Mouse (Mus musculus) hindbrain, embryonic 10.5 days (tissue): ENCODE results near the gene Ubash3b. TPM values are rescaled to one million over a fixed set of nuclear protein-coding genes. Genes with fewer than 3 reads are reported as not detected.

Experiments
- DNase-seq: peaks from one replicate; pipeline ENCODE4 v3.0.0-alpha.2; 2017; ENCODE audit warnings: low spot score
- H3K27ac ChIP-seq: fragments of 300-500 bp; sonication (generic); 2 replicates; pipeline ENCODE4 v1.5.1; 2016; ENCODE audit warnings: mild to moderate bottlenecking, moderate library complexity
- H3K27me3 ChIP-seq: fragments of 300-500 bp; sonication (generic); 2 replicates; pipeline ENCODE4 v1.6.1; 2016; ENCODE audit warnings: mild to moderate bottlenecking; ENCODE audit not compliant: poor library complexity, insufficient read depth, severe bottlenecking
- H3K36me3 ChIP-seq: fragments of 300-500 bp; sonication (generic); 2 replicates; pipeline ENCODE4 v1.6.1; 2016; ENCODE audit warnings: mild to moderate bottlenecking, moderate library complexity
- H3K4me1 ChIP-seq: fragments of 300-500 bp; sonication (generic); replicated peaks from 2 replicates; pipeline ENCODE4 v1.6.1; 2016; ENCODE audit warnings: mild to moderate bottlenecking
- H3K4me3 ChIP-seq: fragments of 300-500 bp; sonication (generic); 2 replicates; pipeline ENCODE4 v1.5.1; 2016; ENCODE audit warnings: mild to moderate bottlenecking, moderate library complexity
- H3K9me3 ChIP-seq: fragments of 300-500 bp; sonication (generic); 2 replicates; pipeline ENCODE4 v1.6.1; 2016; ENCODE audit warnings: mild to moderate bottlenecking, moderate library complexity
- WGBS: fragments of 180-500 bp; shearing (Covaris S2); methylation state at CpG from one replicate; pipeline ENCODE4 v1.1.7; 2016; 5-methylcytosine and 5-hydroxymethylcytosine counted together
- polyA plus RNA-seq: library from polyadenylated mRNA; unstranded; fragments of >200 nt; fragmentation: Nextera tagmentation; extraction: Ambion mirVana; gene quantifications from 2 replicates; pipeline ENCODE4 v1.2.1, GENCODE M21; 2016

Ubash3b gene
- polyA plus RNA-seq, 1 experiment from 2014 or later, result 8.5 TPM

DNA sequence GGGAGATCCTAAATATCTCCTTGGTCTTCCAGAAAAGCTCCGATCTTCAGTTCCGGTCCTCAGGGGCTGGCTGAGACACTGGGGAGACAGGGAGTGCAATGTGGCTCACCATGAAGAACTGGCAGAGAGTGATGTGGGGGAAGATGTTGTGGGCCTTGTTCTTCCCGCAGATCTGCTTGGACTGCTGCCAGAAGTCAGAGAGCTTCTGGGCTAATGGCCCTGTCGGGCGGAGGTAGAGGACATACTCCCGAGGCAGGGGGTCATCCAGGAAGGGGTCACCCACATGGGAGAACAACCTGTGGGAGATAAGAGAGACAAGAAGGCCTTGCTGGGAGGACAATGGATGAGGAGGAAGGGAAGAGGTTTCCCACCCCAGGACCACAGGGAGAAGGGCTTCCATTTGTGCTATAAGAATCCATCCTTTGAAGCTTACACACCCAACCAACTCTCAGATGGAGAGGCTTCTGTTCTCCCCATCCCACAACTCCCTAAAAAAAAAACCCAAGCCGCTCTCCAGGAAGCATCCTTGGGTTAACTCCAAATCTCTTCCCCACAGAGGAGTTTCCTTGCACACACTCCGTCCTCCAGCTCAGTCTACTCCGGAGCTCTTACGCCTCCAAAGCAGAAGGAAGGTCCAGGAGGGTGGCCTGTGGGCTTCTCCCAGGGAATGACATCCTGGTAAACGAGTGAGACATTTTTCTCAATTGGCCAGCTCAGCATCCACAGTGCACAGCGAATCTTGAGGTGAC is 111.0 kb downstream of the Ubash3b start:
- Histone ChIP-seq H3K27me3 (no peaks in the 10 kb centered on the region), H3K9me3 (no peaks in the 10 kb centered on the region), H3K36me3 (no peaks in the 10 kb centered on the region), H3K27ac (peak overlapping the region; percentile 40; the same call in 1 of the 2 replicates), H3K4me3 (no peak overlapping the region), H3K4me1 (peaks cover 18% of the 10 kb centered on the region)
- DNase-seq, result no peak
- WGBS, result 86% methylated on average over 12 of the region's 12 CpGs

DNA sequence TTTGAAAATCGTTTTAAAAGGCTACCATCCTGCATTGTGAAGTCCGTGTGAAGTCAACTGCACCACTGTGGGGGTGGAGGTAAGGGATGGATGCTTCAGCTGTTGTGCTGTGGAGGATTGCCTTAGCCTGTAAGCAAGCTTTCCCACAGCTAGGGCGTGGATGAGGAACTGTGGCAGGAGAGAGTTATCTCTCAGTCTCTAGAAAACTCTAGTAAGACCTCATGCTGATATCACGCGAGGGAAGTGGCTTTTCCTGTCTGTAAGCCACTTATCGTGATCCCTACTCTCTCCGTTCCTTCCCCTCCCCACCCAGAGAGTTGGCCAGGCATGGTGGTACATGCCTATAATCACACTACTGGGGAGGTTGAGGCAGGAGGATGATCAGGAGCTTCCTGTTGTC is 112.2 kb downstream of the Ubash3b start:
- Histone ChIP-seq H3K9me3 (no peaks in the 10 kb centered on the region), H3K4me3 (no peak overlapping the region), H3K36me3 (no peaks in the 10 kb centered on the region), H3K27me3 (no peaks in the 10 kb centered on the region), H3K4me1 (peaks cover 20% of the 10 kb centered on the region), H3K27ac (no peak overlapping the region)
- WGBS, result 92% methylated on average over 7 of the region's 7 CpGs
- DNase-seq, result no peak

DNA sequence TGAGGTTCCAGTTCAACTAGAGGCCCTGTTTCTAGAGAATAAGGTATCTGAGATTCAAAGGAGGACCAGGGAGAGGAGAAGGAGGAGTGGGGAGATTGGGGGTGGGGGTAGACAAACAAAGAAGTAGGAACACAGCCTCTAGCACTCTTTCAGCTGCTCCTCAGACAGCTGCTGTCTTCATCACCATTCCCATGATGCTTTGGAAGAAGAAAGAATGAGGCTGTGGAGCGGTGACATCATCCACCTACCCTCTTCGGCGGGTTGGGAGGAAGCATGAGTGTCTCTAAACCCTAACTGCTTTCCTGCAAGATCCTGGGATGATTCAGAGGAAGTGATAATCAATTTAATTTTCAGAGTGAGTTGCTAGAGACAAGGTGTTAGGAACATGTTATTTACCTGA is 112.7 kb downstream of the Ubash3b start:
- no peak overlapping the region for H3K27ac ChIP-seq
- DNase-seq, result no peak
- H3K27me3 ChIP-seq, result no peaks in the 10 kb centered on the region
- H3K9me3 ChIP-seq, result no peaks in the 10 kb centered on the region
- 86% methylated on average over 3 of the region's 3 CpGs for WGBS
- H3K36me3 ChIP-seq, result no peaks in the 10 kb centered on the region
- H3K4me3 ChIP-seq, result no peak overlapping the region
- peaks cover 17% of the 10 kb centered on the region for H3K4me1 ChIP-seq

DNA sequence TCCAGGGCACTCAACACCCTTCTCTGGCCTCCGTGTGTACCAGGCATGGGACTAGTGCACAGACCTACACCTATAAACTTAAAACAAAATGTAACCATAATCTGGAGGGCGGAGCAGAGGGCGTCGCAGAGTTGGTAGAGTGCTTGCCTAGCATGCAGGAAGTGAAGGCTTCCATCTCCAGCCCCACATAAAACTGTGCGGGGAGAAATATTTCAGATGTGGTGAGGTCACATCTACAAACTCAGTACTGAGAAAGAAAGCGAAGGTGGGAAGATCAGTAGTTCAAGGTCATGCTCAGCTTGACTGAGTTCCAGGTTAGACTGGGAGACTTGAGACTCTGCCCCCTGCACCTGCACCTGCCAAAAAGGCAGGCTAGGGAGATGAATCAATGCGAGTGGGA is 113.3 kb downstream of the Ubash3b start:
- peaks cover 17% of the 10 kb centered on the region for H3K4me1 ChIP-seq
- DNase-seq, result no peak
- no peaks in the 10 kb centered on the region for H3K36me3 ChIP-seq
- H3K4me3 ChIP-seq, result no peak overlapping the region
- H3K27me3 ChIP-seq, result no peaks in the 10 kb centered on the region
- H3K9me3 ChIP-seq, result no peaks in the 10 kb centered on the region
- WGBS, result 91% methylated on average over 7 of the region's 7 CpGs
- no peak overlapping the region for H3K27ac ChIP-seq

DNA sequence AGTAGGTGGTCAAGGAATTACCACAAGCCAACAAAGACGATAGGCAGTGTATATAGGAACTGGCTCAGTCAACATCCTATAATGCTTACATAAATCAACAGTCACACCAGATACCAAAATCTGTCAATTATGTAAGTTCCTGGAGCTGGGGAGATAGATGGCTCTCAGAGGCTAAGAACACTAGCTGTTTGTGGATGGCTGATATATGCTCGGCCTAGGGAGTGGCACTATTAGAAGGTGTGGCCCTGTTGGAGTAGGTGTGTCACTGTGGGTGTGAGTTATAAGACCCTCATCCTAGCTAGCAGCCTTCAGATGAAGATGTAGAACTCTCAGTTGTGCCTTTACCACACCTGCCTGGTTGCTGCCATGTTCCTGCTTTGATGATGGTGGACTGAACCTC is 113.8 kb downstream of the Ubash3b start:
- DNase-seq, result no peak
- no peaks in the 10 kb centered on the region for H3K27me3 ChIP-seq
- H3K4me1 ChIP-seq, result peaks cover 13% of the 10 kb centered on the region
- no peak overlapping the region for H3K4me3 ChIP-seq
- 92% methylated on average over 2 of the region's 2 CpGs for WGBS
- H3K36me3 ChIP-seq, result no peaks in the 10 kb centered on the region
- H3K9me3 ChIP-seq, result no peaks in the 10 kb centered on the region
- H3K27ac ChIP-seq, result no peak overlapping the region

DNA sequence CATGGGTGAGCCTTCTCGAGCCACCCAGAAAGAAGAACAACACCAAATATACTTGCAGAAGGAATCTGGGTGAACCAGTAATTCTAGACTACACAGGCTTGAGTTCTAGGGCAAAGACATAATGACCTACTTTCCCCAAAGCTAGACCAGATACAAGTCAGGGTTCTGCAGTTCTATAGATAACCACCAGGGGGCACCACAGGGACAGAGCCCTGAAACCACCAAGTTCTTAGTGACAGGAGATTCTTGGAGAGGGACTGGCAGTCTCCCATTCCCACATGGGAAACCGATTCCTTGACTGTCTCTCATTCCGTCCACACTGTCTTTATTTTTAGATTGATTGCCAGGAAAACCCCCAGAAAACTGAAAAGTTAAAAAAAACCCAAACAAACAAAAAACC is 116.9 kb downstream of the Ubash3b start:
- no peaks in the 10 kb centered on the region for H3K27me3 ChIP-seq
- no peaks in the 10 kb centered on the region for H3K36me3 ChIP-seq
- peak; percentile 83 for DNase-seq
- no peaks in the 10 kb centered on the region for H3K9me3 ChIP-seq
- peaks cover 5% of the 10 kb centered on the region for H3K4me1 ChIP-seq
- no peak overlapping the region for H3K4me3 ChIP-seq
- WGBS, result 21% methylated on average over 3 of the region's 3 CpGs
- H3K27ac ChIP-seq, result 0 out of 2 replicates have a peak overlapping the region, but pooled peaks have one; percentile 23

DNA sequence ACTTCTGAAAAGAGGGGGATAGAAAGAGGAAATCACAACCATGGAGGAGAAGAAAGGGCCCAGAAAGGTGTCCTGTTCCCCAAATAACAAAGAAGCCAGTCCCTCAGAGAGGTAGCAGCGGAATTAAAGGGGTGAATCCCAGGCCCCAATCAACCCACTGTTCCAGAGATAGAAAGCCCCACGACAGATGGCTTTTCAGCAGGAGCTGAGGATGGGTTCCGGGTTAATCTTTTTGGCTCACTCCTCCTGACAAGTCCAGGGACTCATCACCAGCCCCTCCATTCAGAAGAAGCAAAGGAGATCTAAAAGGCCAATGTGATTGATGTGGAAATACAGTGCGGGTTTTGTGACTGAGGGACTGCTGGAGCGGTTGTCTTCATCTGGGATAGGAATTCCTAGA is 117.9 kb downstream of the Ubash3b start:
- DNase-seq, result no peak
- 83% methylated on average over 5 of the region's 5 CpGs for WGBS
- Histone ChIP-seq H3K27me3 (no peaks in the 10 kb centered on the region), H3K9me3 (no peaks in the 10 kb centered on the region), H3K27ac (no peak overlapping the region), H3K36me3 (no peaks in the 10 kb centered on the region), H3K4me1 (peaks cover 5% of the 10 kb centered on the region), H3K4me3 (no peak overlapping the region)

DNA sequence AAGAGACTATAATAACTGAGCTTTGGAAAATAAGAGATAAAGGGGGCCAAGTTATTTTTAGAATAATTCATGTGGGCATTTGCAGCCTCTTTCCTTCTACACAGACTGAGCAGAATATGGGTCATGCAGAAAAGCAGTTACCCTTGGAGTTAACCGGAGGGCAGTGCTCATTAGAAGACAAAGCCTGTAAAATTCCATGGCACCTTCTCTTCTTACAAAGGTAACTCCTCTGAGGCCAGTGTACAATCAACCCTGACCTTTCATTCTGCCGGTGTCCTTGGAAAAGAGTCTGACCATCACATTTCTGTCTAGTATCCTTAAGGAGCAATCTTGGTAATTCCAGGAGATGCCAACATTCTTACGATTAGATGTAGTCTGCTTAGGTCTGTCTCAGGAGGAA is 120.1 kb downstream of the Ubash3b start:
- 86% methylated on average over 3 of the region's 3 CpGs for WGBS
- peaks cover 8% of the 10 kb centered on the region for H3K4me1 ChIP-seq

DNA sequence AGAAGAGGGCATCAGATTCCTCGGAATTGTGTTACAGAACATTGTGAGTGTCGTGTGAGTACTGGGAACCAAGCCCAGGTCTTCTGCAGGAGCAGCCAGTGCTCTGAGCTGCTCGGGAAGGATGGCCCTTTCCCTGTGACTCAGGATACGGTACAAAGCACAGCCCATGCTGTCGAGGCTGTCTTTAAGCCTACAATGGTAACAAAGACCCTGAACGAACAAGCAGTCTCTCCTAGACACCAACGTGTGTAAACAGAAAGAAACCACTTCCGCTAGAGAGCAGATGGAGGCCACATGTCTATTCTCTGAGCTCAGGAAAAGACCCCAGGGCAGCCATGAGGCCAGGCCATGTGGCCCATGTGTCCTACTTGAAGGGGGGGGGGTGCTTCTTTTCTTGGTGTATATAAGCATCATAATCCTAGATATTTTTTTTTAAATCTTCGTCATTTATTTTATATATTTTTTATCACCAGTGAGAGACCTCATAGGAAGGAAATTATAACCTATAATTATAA is 123.3 kb downstream of the Ubash3b start:
- H3K27ac ChIP-seq, result peak overlapping the region; percentile 73
- no peaks in the 10 kb centered on the region for H3K27me3 ChIP-seq
- no peaks in the 10 kb centered on the region for H3K9me3 ChIP-seq
- no peak overlapping the region for H3K4me3 ChIP-seq
- peaks cover 16% of the 10 kb centered on the region for H3K4me1 ChIP-seq
- 0 out of 2 replicates have a peak, but pooled peaks cover 2% of the 10 kb centered on the region for H3K36me3 ChIP-seq
- 58% methylated on average over 9 of the region's 9 CpGs for WGBS
- DNase-seq, result peak; percentile 18

More for the DNA sequence above, 120.1 kb downstream of the Ubash3b start:
- Histone ChIP-seq H3K27me3 (no peaks in the 10 kb centered on the region), H3K9me3 (no peaks in the 10 kb centered on the region), H3K27ac (no peak overlapping the region), H3K36me3 (0 out of 2 replicates have a peak, but pooled peaks cover 2% of the 10 kb centered on the region), H3K4me3 (no peak overlapping the region)
- no peak for DNase-seq

DNA sequence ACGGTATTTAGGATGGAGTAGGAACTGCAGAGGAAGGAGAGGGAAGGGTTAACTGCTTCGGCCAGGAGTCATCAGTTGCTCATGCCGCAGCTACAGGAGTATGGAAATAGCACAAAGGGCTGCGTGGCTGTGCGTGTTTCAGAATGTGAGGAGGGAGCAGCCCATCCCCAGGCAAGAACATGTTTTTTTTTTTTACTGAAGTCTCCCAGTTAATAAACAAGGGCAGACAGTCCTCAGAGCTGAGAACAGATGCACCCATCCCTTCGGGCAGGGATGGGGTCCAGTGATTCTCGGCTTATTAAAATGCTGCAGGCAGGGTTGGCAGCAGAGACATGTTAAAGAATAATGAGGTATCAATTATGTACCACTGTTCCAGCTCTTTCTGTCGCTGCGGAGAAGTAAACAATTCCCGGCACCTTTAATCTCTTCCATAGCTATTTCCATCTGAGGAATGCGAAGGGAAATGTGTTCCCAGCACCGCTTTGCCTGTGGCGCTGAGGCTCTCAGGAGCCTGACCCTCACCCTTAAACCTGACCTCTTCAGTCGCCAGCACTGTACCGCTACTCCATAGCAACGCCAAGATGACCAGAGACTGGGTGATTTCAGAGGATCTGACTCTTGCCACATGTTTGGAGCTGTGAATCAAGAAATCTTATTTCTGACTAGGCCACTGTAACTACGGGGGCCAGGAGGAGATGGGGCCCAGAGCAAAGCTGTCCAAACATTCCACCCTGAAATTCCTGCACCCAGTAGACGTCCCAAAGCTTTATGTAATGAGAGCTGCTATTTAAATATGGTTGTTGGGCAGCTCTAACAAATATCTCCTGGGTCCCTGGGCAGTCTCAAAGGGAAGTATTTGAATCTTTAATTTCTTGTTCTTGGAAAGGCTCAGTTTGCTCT is 129.7 kb downstream of the Ubash3b start:
- Histone ChIP-seq H3K4me1 (peaks cover 25% of the 10 kb centered on the region), H3K27ac (peak overlapping the region; percentile 50; the same call in 1 of the 2 replicates), H3K4me3 (no peak overlapping the region), H3K36me3 (no peaks in the 10 kb centered on the region), H3K9me3 (no peaks in the 10 kb centered on the region), H3K27me3 (no peaks in the 10 kb centered on the region)
- WGBS, result 58% methylated on average over 18 of the region's 18 CpGs
- DNase-seq, result peak; percentile 36

DNA sequence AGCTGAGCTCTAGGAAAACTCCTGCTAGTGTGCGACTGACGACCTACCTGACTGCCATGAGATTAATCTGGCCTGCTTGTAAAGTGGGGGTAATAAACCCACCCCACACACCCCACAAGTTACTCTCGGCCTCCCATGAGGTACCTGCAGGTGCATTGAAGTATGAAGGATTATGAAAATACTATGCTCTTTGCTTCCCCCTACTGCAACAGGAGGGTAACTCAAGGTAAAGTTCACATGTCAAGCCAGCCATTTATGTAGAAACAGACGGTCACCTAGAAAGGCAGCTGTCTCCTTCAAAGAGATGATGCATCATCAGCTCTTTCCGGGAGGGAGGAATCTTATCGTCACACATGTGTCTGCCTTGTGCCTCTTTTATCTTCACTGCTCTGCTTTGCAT is 131.7 kb downstream of the Ubash3b start:
- no peak for DNase-seq
- Histone ChIP-seq H3K27ac (no peak overlapping the region), H3K4me1 (peaks cover 25% of the 10 kb centered on the region), H3K27me3 (no peaks in the 10 kb centered on the region), H3K4me3 (no peak overlapping the region), H3K9me3 (no peaks in the 10 kb centered on the region), H3K36me3 (no peaks in the 10 kb centered on the region)
- WGBS, result 88% methylated on average over 6 of the region's 6 CpGs

DNA sequence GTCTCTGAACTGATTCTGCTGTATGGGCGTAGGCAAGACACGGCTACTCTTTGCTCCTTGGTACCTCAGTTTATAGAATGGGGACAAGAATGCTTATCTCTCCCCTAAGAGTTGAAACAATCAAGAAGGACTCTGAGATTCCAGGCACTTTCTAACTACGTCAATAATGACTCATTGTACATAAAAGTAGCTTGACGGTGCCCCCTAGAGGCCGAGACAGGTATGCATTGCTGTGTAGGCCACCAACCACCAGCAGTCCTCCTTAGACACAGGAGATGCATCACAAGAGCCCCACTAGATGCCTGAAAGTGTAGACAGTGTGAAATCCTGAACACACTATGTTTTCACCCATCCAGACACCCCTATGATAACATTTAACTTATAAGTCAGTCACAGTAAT is 133.0 kb downstream of the Ubash3b start:
- Histone ChIP-seq H3K4me3 (no peak overlapping the region), H3K27ac (no peak overlapping the region), H3K9me3 (no peaks in the 10 kb centered on the region), H3K36me3 (no peaks in the 10 kb centered on the region), H3K27me3 (no peaks in the 10 kb centered on the region), H3K4me1 (peaks cover 13% of the 10 kb centered on the region)
- WGBS, result 47% methylated on average over 5 of the region's 5 CpGs
- DNase-seq, result peak; percentile 56

DNA sequence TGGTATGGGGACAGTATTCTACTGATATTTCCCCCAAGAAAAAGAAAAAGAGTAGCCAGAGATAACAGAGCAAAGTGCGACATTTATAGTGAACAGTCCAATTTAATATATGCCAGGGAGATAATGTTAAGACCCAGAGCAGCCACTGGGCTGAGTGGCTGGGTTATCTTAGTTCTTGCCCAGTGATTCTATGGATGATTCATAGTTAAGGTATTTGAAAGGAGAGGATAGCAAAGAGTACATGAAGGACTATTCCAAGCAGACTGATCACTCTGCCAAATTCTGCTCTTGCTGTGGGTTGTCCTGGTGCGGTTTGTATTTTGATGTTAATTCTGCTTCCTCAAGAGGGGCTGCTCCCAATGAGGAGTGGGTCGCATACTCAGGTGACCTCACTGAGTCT is 139.8 kb downstream of the Ubash3b start:
- 67% methylated on average over 3 of the region's 3 CpGs for WGBS

More for the DNA sequence above, 139.8 kb downstream of the Ubash3b start:
- no peaks in the 10 kb centered on the region for H3K36me3 ChIP-seq
- H3K27ac ChIP-seq, result no peak overlapping the region
- DNase-seq, result no peak
- H3K27me3 ChIP-seq, result no peaks in the 10 kb centered on the region
- no peaks in the 10 kb centered on the region for H3K9me3 ChIP-seq
- no peak overlapping the region for H3K4me3 ChIP-seq
- no peaks in the 10 kb centered on the region for H3K4me1 ChIP-seq
